Mouse (Mus musculus) layer of hippocampus, adult 11-12 months (tissue): ENCODE data around the gene Yipf4.

Source experiments
- DNase-seq: peaks from one replicate; pipeline ENCODE4 v3.0.0; 2022; ENCODE audit warnings: low spot score

Yipf4 gene

DNA sequence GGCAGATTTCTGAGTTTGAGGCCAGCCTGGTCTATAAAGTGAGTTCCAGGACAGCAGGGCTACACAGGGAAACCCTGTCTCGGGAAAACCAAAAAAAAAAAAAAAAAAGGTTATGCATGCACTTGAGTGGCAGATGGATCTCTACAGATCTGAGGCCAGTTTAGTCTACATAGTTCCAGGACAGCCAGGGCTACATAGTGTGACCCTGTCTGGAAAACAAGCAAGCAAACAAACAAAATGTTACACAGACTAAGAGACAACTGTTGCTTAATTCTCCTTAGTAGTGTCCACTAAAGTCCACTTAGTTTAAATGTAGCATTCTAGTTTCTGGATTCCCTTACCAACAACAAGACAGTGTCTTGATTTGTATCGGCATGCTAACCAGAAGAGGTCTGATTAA lies 36.8 kb downstream of the Yipf4 start:
- no peak for DNase-seq

DNA sequence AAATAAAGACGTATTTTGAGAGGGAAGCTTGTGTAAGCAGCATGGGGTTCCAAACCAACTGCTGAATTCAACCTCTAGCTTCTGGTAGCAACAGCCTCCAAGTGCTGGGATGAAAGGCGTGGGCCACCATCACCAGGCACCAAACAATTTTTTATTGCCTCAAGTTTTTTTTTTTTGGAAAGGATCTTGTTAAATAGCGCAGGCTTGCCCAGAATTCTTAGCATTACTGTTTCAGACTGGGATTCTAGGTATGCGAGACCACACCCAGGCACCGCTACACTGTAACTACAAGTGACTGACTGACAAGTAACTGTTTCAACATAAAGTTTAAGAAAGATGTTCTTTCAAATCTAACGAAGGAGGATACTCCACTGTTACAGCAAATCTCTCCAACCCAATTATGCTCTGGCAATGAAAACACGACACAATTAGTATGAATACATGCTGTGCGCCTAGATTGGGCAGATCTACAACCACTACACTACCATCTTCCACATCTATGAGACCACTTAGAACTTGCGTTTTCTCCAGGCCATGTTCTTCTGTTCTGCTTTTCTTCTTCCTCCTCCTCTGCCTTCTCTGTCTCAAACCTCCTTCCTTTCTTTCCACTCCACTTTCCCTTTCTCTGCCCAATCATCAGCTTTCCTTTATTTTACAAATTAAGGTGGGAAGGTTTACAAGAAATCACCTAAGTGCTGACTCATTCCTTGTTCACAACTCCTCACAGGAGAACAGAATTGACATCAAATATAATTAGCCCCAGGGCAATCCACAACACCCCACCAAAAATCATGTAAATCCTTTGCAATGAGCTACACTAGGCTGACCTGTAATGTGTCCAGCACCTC lies 37.7 kb downstream of the Yipf4 start:
- DNase-seq = peak; percentile 8

DNA sequence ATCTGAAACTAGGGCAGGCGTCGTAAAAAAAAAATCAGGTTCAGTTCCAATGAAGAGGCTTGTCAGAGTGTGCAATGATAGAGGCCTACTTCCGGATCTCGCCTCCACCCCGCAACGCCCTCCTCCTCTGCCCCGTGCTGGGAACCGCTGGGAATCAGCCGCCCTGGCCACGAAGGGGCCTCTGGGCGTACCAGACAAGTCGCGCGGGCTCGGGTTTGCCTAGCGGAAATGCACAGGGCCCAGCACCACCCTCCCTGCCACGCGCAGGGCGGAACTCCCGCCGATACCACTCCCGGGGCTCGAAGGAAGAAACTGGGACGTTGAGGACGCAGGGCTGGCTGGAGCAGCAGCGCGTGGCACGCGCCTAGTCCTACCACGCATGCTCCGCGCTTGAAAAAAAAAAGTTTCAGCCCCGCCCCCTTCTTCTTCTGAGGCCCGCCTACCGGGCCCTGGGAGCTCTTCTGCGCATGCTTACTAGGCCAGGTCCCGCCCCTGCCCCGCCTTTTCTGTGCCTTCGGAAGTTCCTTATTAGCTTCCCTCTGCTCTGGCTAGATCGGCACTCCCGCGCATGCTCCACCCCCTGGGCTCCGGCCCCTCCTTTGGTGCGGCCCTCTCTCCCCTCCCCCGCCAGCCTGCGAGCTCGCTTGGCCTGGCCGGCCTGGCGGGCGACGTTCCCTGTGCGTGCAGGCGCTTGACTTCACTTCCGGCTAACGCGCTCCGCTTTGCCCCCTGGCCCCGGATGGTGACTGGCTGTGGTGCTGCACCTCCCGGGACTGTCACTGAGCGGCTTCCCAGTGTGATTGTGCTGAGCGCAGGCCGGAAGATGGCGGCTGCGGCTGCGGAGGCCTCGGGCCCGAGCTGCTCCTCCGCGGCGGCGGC lies 38.7 kb downstream of the Yipf4 start, which contains the start of gene Birc6:
Gene Birc6 (plus strand): TSS at position 567 of the 879 bp plus-strand sequence.
- peak; percentile 100 for DNase-seq

DNA sequence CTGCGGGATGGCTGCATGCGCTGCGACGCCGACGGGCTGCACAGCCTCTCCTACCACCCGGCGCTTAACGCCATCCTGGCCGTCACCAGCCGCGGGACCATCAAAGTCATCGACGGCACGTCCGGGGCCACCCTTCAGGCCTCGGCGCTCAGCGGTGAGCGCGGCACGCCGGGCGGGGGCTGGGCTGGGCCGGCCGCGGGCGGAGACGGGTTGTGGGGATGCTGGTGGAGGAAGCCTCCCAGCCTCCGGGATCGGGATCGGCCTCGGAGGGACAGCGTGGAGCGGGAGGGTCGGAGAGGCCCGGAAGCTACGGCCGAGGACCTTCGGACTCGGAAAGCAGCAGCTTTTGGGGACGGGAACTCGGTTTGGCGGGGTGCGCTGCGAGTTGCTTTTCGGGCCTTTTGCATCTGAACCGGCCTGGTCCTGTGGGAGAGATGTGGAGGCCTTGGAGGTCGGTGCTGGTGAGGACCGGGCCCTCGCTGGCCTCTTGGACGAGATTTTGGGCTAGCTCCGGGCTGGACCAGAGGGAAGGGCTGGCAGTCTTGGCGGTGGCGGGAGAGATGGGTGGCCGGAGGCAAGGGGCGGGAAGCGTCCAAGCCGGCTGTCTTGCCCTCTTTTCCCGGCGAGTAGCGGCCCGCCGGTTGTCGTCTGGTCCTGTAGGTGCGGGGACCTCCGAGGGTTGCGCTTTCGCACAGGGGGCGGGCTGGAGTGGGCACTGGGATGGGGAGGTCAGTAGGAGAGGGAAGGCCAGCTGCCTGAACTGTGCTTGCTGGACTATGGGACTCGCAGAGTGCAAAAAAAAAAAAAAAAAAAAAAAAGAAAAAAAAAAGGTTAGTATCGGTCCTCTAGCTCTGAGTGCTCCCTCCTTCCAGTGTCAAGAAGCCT lies 39.6 kb downstream of the Yipf4 start:
- no peak for DNase-seq

DNA sequence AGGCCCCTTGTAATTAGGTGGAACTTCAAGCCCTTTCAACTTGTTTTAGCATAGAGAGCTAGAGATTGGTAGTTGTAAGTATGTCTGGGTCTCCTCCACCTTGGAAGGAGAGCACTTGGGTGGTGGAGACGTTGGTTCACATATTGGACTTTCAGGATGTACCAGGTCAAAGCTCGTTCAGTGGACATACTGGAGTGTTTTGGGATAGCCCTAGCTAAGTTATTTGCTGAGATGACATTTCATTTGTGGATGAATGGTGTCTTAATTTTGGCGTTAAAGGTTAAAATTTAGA lies 40.2 kb downstream of the Yipf4 start:
- no peak for DNase-seq

DNA sequence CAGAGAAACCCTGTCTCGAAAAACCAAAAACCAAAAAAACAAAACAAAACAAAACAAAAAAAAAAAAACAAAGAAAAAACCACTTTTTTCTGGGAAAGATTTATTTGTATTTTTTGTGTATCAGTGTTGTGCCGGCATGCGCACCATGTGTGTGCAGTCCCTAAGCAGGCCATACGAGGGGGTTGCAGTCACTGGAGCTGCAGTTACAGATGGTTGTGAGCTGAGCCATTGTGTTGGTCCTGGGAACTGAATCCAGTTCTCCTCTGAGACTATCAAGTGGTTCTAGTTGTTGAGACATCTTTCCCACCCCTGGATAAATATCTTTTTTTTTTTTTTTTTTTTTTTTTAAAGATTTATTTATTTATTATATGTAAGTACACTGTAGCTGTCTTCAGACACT lies 45.7 kb downstream of the Yipf4 start:
- DNase-seq = no peak

DNA sequence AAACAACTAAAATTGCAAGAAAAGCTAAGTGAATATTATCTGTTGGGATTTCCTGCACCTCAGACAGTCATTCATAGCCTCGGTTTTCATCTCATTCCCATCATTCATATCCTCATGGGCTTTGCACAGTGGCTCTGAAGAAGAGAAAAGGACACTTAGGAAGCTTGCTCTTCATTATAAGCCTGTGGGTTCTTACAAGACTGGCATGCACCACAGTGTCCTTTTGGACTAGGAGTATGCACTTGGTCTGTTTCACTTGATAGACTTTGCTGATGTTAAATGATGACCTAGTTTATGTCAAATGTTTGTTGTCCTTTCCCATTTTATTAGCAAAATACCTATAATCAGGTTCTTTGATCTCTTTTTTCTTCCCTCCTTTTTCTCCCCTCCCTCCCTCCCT lies 48.2 kb downstream of the Yipf4 start:
- no peak for DNase-seq

DNA sequence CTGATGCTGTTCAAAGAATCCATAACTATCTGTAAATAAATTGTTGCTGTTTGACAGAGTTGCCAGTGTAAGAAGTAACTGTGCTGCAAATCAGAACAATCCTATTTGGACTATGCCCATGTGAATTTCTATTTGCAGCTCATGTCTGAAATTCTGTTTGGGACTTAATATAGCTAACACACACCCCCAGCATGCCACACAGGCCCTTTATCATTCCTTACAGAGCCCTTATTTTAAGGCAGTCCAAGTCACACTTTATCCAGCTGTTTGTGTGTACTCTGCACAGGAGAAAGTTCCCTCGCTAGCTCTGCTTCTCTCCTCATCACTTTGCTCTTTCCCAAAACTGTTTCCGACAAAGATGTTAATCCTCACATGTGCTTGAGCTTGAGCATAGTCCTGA lies 54.3 kb downstream of the Yipf4 start:
- DNase-seq = no peak
